Mouse (Mus musculus): ENCODE measurements around the gene Psors1c2.

- no peak for TF ChIP-seq CTCF (IDR thresholded peaks at IDR 0.05; ENCODE audit: low read depth)
- TF ChIP-seq EP300 (IDR thresholded peaks at IDR 0.05; ENCODE audit: low read depth) = no peak
These were observed 36.3 kb downstream of the Psors1c2 start for GRCm38 (mm10) chr17:35569091-35569944.

Data from liver, postnatal 0 days (tissue).